Mouse (Mus musculus): ENCODE measurements at regions not wholly inside any gene's neighbourhood (a gene's known extent, or its start where the extent isn't known, plus 50 kb on each side); places are given as distances from the start of the nearest gene placed in this dataset.
A peak's percentile ranks its signal among the peaks of the same experiment; 100 is the strongest.
"Not testable (repeated sequence)": the region's sequence is repeated elsewhere in the genome, so short reads cannot be mapped to it uniquely, and the experiment has no call there.

GRCm38 (mm10) chr9:76407549-76407948 lies 83.9 kb upstream of the Hcrtr2 start:
- no peak for DNase-seq

GRCm38 (mm10) chr9:76401897-76402670 lies 78.4 kb upstream of the Hcrtr2 start:
- not testable (repeated sequence) for DNase-seq

GRCm38 (mm10) chr9:76400900-76401299 lies 77.2 kb upstream of the Hcrtr2 start:
- DNase-seq = no peak

GRCm38 (mm10) chr9:76393763-76394162 lies 70.1 kb upstream of the Hcrtr2 start:
- no peak for DNase-seq

- peak; percentile 68 to 70 for DNase-seq
These were observed 67.2 kb upstream of the Hcrtr2 start for GRCm38 (mm10) chr9:76390839-76391238.
